Mouse (Mus musculus) embryonic facial prominence, embryonic 10.5 days (tissue): ENCODE data around the gene Naglu. TPM values are rescaled to one million over a fixed set of nuclear protein-coding genes. Genes with fewer than 3 reads are reported as not detected.
"Not testable (repeated sequence)": the region's sequence is repeated elsewhere in the genome, so short reads cannot be mapped to it uniquely, and the experiment has no call there.

ENCODE experiments used
- DNase-seq: peaks from one replicate; pipeline ENCODE4 v3.0.0-alpha.2; 2017; ENCODE audit warnings: low spot score
- H3K27ac ChIP-seq: fragments of 300-500 bp; sonication (generic); replicated peaks from 2 replicates; pipeline ENCODE4 v1.5.1; 2016; ENCODE audit warnings: mild to moderate bottlenecking
- H3K27me3 ChIP-seq: fragments of 300-500 bp; sonication (generic); replicated peaks from 2 replicates; pipeline ENCODE4 v1.6.1; 2016; ENCODE audit warnings: low read depth, mild to moderate bottlenecking; ENCODE audit not compliant: poor library complexity, severe bottlenecking
- H3K36me3 ChIP-seq: fragments of 300-500 bp; sonication (generic); replicated peaks from 2 replicates; pipeline ENCODE4 v1.6.1; 2016; ENCODE audit warnings: mild to moderate bottlenecking, moderate library complexity
- H3K4me1 ChIP-seq: fragments of 300-500 bp; sonication (generic); 2 replicates; pipeline ENCODE4 v1.6.1; 2016
- H3K4me3 ChIP-seq: fragments of 300-500 bp; sonication (generic); 2 replicates; pipeline ENCODE4 v1.5.1; 2016; ENCODE audit warnings: mild to moderate bottlenecking, moderate library complexity
- H3K9me3 ChIP-seq: fragments of 300-500 bp; sonication (generic); 2 replicates; pipeline ENCODE4 v1.6.1; 2016; ENCODE audit warnings: mild to moderate bottlenecking
- WGBS: fragments of 180-500 bp; shearing (Covaris S2); methylation state at CpG from one replicate; pipeline ENCODE4 v1.1.7; 2016; 5-methylcytosine and 5-hydroxymethylcytosine counted together
- microRNA-seq: library from miRNA; unstranded; fragments of <30 nt; microRNA quantifications from one replicate; pipeline ENCODE4, GENCODE M21; 2017
- polyA plus RNA-seq: library from polyadenylated mRNA; unstranded; fragments of >200 nt; fragmentation: Nextera tagmentation; extraction: Ambion mirVana; gene quantifications from 2 replicates; pipeline ENCODE4 v1.2.1, GENCODE M21; 2016

Gene Naglu
- polyA plus RNA-seq, 1 experiment from 2014 or later, result 7.4 TPM

GRCm38 (mm10) chr11:101119761-101120544, 50.1 kb downstream of the Naglu start, which contains the start of the genes Retreg3 and Tubg1:
Gene Retreg3 (minus strand): TSS chr11:101119893.
Gene Tubg1 (plus strand): TSS chr11:101119938.
- WGBS, result under 1% methylated on average over 61 of the region's 61 CpGs
- peak within 1 kb of the TSS; percentile 93 for H3K27ac ChIP-seq
- H3K9me3 ChIP-seq, result no peaks in the 10 kb centered on the region
- DNase-seq, result peak; percentile 100
- peaks cover 34% of the 10 kb centered on the region for H3K4me1 ChIP-seq
- H3K36me3 ChIP-seq, result peaks cover 57% of the 10 kb centered on the region
- H3K27me3 ChIP-seq, result no peaks in the 10 kb centered on the region
- H3K4me3 ChIP-seq, result peak within 1 kb of the TSS; percentile 94

- Histone ChIP-seq H3K4me1 (peaks cover 30% of the 10 kb centered on the region), H3K36me3 (peaks cover 61% of the 10 kb centered on the region), H3K9me3 (no peaks in the 10 kb centered on the region), H3K27me3 (no peaks in the 10 kb centered on the region), H3K4me3 (peak overlapping the region; percentile 94), H3K27ac (peak overlapping the region; percentile 93)
- DNase-seq, result peak; percentile 22
- 26% methylated on average over 19 of the region's 19 CpGs for WGBS
Observed at GRCm38 (mm10) chr11:101120545-101121188, 50.9 kb downstream of the Naglu start.

- Histone ChIP-seq H3K4me1 (peaks cover 12% of the 10 kb centered on the region), H3K36me3 (peaks cover 65% of the 10 kb centered on the region)
- WGBS, result 95% methylated on average over 8 of the region's 8 CpGs
- not testable (repeated sequence) for H3K27ac ChIP-seq, H3K4me3 ChIP-seq, H3K27me3 ChIP-seq, H3K9me3 ChIP-seq, DNase-seq
Observed at GRCm38 (mm10) chr11:101124494-101124893, 54.7 kb downstream of the Naglu start.

GRCm38 (mm10) chr11:101125008-101125407, 55.2 kb downstream of the Naglu start:
- DNase-seq, H3K9me3 ChIP-seq, H3K4me3 ChIP-seq, H3K27ac ChIP-seq, H3K27me3 ChIP-seq: not testable (repeated sequence)
- WGBS, result 96% methylated on average over 9 of the region's 9 CpGs
- peaks cover 65% of the 10 kb centered on the region for H3K36me3 ChIP-seq
- peaks cover 14% of the 10 kb centered on the region for H3K4me1 ChIP-seq

- Histone ChIP-seq H3K36me3 (peaks cover 55% of the 10 kb centered on the region), H3K4me1 (peaks cover 6% of the 10 kb centered on the region), H3K27me3 (0 out of 2 replicates have a peak, but pooled peaks cover 4% of the 10 kb centered on the region), H3K4me3 (no peak overlapping the region), H3K9me3 (peaks cover 11% of the 10 kb centered on the region; the same call in 1 of the 2 replicates), H3K27ac (no peak overlapping the region)
- 92% methylated on average over 1 of the region's 1 CpGs for WGBS
- DNase-seq, result no peak
Observed at GRCm38 (mm10) chr11:101127075-101127474, 57.3 kb downstream of the Naglu start.

Small RNAs within 50 kb of the gene (microRNA-seq; reads per million reads assigned to microRNA genes)
- 1.2 reads per million for gene Mir6928

Other genes with a start within 250 kb of the Naglu start
- gene Stat5b, start 219.3 kb upstream of the Naglu start, polyA plus RNA-seq, result 14.4 and 14.9 TPM in 2 replicates
- gene Stat5a, start 210.7 kb upstream of the Naglu start, polyA plus RNA-seq, result 1.7 and 1.9 TPM in 2 replicates
- 22.5 and 22.8 TPM in 2 replicates for gene Stat3, start 130.5 kb upstream of the Naglu start, polyA plus RNA-seq
- gene Cavin1, start 99.1 kb upstream of the Naglu start, polyA plus RNA-seq, result 20.6 and 23.5 TPM in 2 replicates
- 30.1 and 30.5 TPM in 2 replicates for gene Atp6v0a1, start 60.6 kb upstream of the Naglu start, polyA plus RNA-seq
- gene Hsd17b1, start 8.4 kb downstream of the Naglu start, polyA plus RNA-seq, result 0.21 TPM in 1 of 2 replicates, not detected in the other
- gene Coasy, start 12.6 kb downstream of the Naglu start, polyA plus RNA-seq, result 48.7 and 51.1 TPM in 2 replicates
- 40.6 and 41.0 TPM in 2 replicates for gene Mlx, start 17.3 kb downstream of the Naglu start, polyA plus RNA-seq
- gene Psmc3ip, start 25.4 kb downstream of the Naglu start, polyA plus RNA-seq, result 69.5 and 72.3 TPM in 2 replicates
- gene Retreg3, start 49.9 kb downstream of the Naglu start, polyA plus RNA-seq, result 19.7 and 20.2 TPM in 2 replicates
- 135 and 142 TPM in 2 replicates for gene Tubg1, start 49.9 kb downstream of the Naglu start, polyA plus RNA-seq
- 4.9 and 5.7 TPM in 2 replicates for gene Tubg2, start 85.9 kb downstream of the Naglu start, polyA plus RNA-seq
- gene Cntnap1, start 100.5 kb downstream of the Naglu start, polyA plus RNA-seq, result 0.23 and 0.31 TPM in 2 replicates
- 3.7 and 4.0 TPM in 2 replicates for gene Plekhh3, start 101.3 kb downstream of the Naglu start, polyA plus RNA-seq
- 0.16 TPM in 1 of 2 replicates, not detected in the other for gene Ccr10, start 105.4 kb downstream of the Naglu start, polyA plus RNA-seq
- 13.3 and 14.5 TPM in 2 replicates for gene Ezh1, start 156.5 kb downstream of the Naglu start, polyA plus RNA-seq
- 66.4 and 68.4 TPM in 2 replicates for gene Ramp2, start 176.0 kb downstream of the Naglu start, polyA plus RNA-seq
- 124 TPM in 2 replicates for gene Vps25, start 183.7 kb downstream of the Naglu start, polyA plus RNA-seq
- 6.0 and 8.3 TPM in 2 replicates for gene Wnk4, start 190.6 kb downstream of the Naglu start, polyA plus RNA-seq
- 1.3 and 1.4 TPM in 2 replicates for gene Cntd1, start 209.0 kb downstream of the Naglu start, polyA plus RNA-seq
- gene Coa3, start 209.1 kb downstream of the Naglu start, polyA plus RNA-seq, result 200 and 203 TPM in 2 replicates
- 141 and 154 TPM in 2 replicates for gene Becn1, start 232.3 kb downstream of the Naglu start, polyA plus RNA-seq
- 189 and 203 TPM in 2 replicates for gene Psme3, start 246.2 kb downstream of the Naglu start, polyA plus RNA-seq